Mouse (Mus musculus) cortical plate, adult 2 months (tissue): ENCODE measurements around the gene Ppp1r1a.

ENCODE experiments used
- CTCF ChIP-seq: fragments of 200-500 bp; IDR thresholded peaks from 2 replicates; pipeline ENCODE4 v1.5.1; 2011; ENCODE audit warnings: mild to moderate bottlenecking, control low read depth, low read length; ENCODE audit not compliant: insufficient read depth; ENCODE audit errors: extremely low read depth
- POLR2A ChIP-seq: fragments of 200-500 bp; IDR thresholded peaks from 2 replicates; pipeline ENCODE4 v1.6.1; 2011; ENCODE audit warnings: mild to moderate bottlenecking, low read length, control low read depth; ENCODE audit not compliant: insufficient read depth; ENCODE audit errors: extremely low read depth

- TF ChIP-seq CTCF, result no peak
- TF ChIP-seq POLR2A, result no peak
Measured at GRCm38 (mm10) chr15:103536456-103536855, 1.3 kb downstream of the Ppp1r1a start.
